Mouse (Mus musculus): ENCODE measurements around the gene Gnl3.

The Gnl3 gene

GRCm38 (mm10) chr14:31018860-31019291 is at the start of gene Gnl3, which contains the start of gene Pbrm1:
Gene Gnl3, minus strand, starts transcription at chr14:31019152.
Gene Pbrm1, plus strand, starts transcription at chr14:31019138.
- DNase-seq (ENCODE audit: extremely low read depth, insufficient read length, low spot score) = peak; percentile 97

GRCm38 (mm10) chr14:31062277-31062676 is 43.3 kb upstream of the Gnl3 start:
- no peak for DNase-seq (ENCODE audit: extremely low read depth, insufficient read length, low spot score)

GRCm38 (mm10) chr14:31045817-31046216 is 26.9 kb upstream of the Gnl3 start:
- DNase-seq (ENCODE audit: extremely low read depth, insufficient read length, low spot score) = no peak

GRCm38 (mm10) chr14:31045296-31045695 is 26.3 kb upstream of the Gnl3 start:
- no peak for DNase-seq (ENCODE audit: extremely low read depth, insufficient read length, low spot score)

GRCm38 (mm10) chr14:31025785-31026184 is 6.8 kb upstream of the Gnl3 start:
- DNase-seq (ENCODE audit: extremely low read depth, insufficient read length, low spot score) = peak; percentile 31

GRCm38 (mm10) chr14:31022579-31022978 is 3.6 kb upstream of the Gnl3 start:
- DNase-seq (ENCODE audit: extremely low read depth, insufficient read length, low spot score) = no peak

GRCm38 (mm10) chr14:31019331-31020205 is 616 bp upstream of the Gnl3 start:
- peak; percentile 79 for DNase-seq (ENCODE audit: extremely low read depth, insufficient read length, low spot score)

- peak; percentile 29 for DNase-seq (ENCODE audit: extremely low read depth, insufficient read length, low spot score)
These were observed 1.1 kb downstream of the Gnl3 start for GRCm38 (mm10) chr14:31017854-31018253.

GRCm38 (mm10) chr14:31016063-31016462 is 2.9 kb downstream of the Gnl3 start:
- DNase-seq (ENCODE audit: extremely low read depth, insufficient read length, low spot score) = no peak

- DNase-seq (ENCODE audit: extremely low read depth, insufficient read length, low spot score) = no peak
These were observed 5.0 kb downstream of the Gnl3 start for GRCm38 (mm10) chr14:31013928-31014327.

GRCm38 (mm10) chr14:31011588-31011987 is 7.4 kb downstream of the Gnl3 start:
- DNase-seq (ENCODE audit: extremely low read depth, insufficient read length, low spot score) = no peak

- no peak for DNase-seq (ENCODE audit: extremely low read depth, insufficient read length, low spot score)
These were observed 12.2 kb downstream of the Gnl3 start for GRCm38 (mm10) chr14:31006779-31007178.

GRCm38 (mm10) chr14:31004527-31004926 is 14.4 kb downstream of the Gnl3 start:
- DNase-seq (ENCODE audit: extremely low read depth, insufficient read length, low spot score) = no peak

GRCm38 (mm10) chr14:31001307-31002205 is 17.4 kb downstream of the Gnl3 start, which contains the start of the genes Glt8d1 and Spcs1:
Gene Glt8d1, plus strand, starts transcription at chr14:31001400.
Gene Spcs1, minus strand, starts transcription at chr14:31001672.
- peak; percentile 89 for DNase-seq (ENCODE audit: extremely low read depth, insufficient read length, low spot score)

- no peak for DNase-seq (ENCODE audit: extremely low read depth, insufficient read length, low spot score)
These were observed 18.1 kb downstream of the Gnl3 start for GRCm38 (mm10) chr14:31000816-31001306.

- no peak for DNase-seq (ENCODE audit: extremely low read depth, insufficient read length, low spot score)
These were observed 18.6 kb downstream of the Gnl3 start for GRCm38 (mm10) chr14:31000356-31000755.

GRCm38 (mm10) chr14:30996417-30996816 is 22.5 kb downstream of the Gnl3 start:
- DNase-seq (ENCODE audit: extremely low read depth, insufficient read length, low spot score) = no peak

GRCm38 (mm10) chr14:30976222-30976621 is 42.7 kb downstream of the Gnl3 start:
- no peak for DNase-seq (ENCODE audit: extremely low read depth, insufficient read length, low spot score)

GRCm38 (mm10) chr14:30974204-30974603 is 44.7 kb downstream of the Gnl3 start:
- peak; percentile 18 for DNase-seq (ENCODE audit: extremely low read depth, insufficient read length, low spot score)
